Mouse (Mus musculus): ENCODE measurements at regions not wholly inside any gene's neighbourhood (a gene's known extent, or its start where the extent isn't known, plus 50 kb on each side); places are given as distances from the start of the nearest gene placed in this dataset.

GRCm38 (mm10) chr10:98268511-98268910, 542.0 kb upstream of the C030005K15Rik start:
- H3K36me3 ChIP-seq (ENCODE audit: control insufficient read depth, insufficient read depth, low read length): no peaks in the 10 kb centered on the region
- DNase-seq (ENCODE audit: low spot score) (no peak), ATAC-seq (ENCODE audit: low FRiP score, low TSS enrichment) (no peak)
- no peak overlapping the region for H3K4me3 ChIP-seq (ENCODE audit: low read depth, low read length)
- H3K27ac ChIP-seq (replicated peaks): no peak overlapping the region
- no peaks in the 10 kb centered on the region for H3K9me3 ChIP-seq (ENCODE audit: control insufficient read depth, low read length)
- H3K4me2 ChIP-seq (replicated peaks; ENCODE audit: low read depth): no peak overlapping the region
- H3K4me1 ChIP-seq (replicated peaks; ENCODE audit: control insufficient read depth, insufficient read depth): no peaks in the 10 kb centered on the region
- TF ChIP-seq EP300 (optimal IDR thresholded peaks at IDR 0.05) (no peak), CTCF (IDR thresholded peaks at IDR 0.05; ENCODE audit: low read depth) (no peak)
- 91% methylated on average over 3 of the region's 3 CpGs for WGBS
- H3K27me3 ChIP-seq (ENCODE audit: control insufficient read depth, insufficient read depth, low read length): no peaks in the 10 kb centered on the region
- H3K9ac ChIP-seq (ENCODE audit: low read length): no peak overlapping the region

DNA sequence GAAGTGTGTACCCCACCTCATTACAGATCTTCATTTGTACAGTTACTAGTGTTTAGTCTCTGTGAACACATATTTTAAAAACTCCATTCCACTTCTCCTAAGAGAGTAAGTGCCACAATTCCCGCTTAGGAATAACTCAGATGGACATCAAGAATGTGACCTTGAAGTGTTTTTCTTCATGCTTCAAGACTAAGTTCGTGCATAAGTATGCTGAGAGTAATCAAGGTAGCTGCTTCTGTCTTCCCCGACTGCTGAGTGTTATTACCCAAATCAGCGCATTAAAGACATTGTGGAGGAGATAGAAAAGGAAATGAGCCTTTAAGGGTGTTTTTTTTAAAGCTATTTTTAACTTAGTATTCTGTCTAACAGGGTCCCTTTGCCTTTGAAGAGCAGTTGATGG, 565.1 kb upstream of the C030005K15Rik start:
- H3K4me2 ChIP-seq (replicated peaks; ENCODE audit: low read depth): no peak overlapping the region
- H3K27me3 ChIP-seq (ENCODE audit: control insufficient read depth, insufficient read depth, low read length): no peaks in the 10 kb centered on the region
- no peak overlapping the region for H3K9ac ChIP-seq (ENCODE audit: low read length)
- H3K9me3 ChIP-seq (ENCODE audit: control insufficient read depth, low read length): no peaks in the 10 kb centered on the region
- DNase-seq (ENCODE audit: low spot score): no peak
- WGBS: 47% methylated on average over 4 of the region's 4 CpGs
- H3K36me3 ChIP-seq (ENCODE audit: control insufficient read depth, insufficient read depth, low read length): no peaks in the 10 kb centered on the region
- TF ChIP-seq CTCF (IDR thresholded peaks at IDR 0.05; ENCODE audit: low read depth) (no peak), EP300 (optimal IDR thresholded peaks at IDR 0.05) (no peak)
- no peaks in the 10 kb centered on the region for H3K4me1 ChIP-seq (replicated peaks; ENCODE audit: control insufficient read depth, insufficient read depth)
- H3K27ac ChIP-seq (replicated peaks): no peak overlapping the region
- ATAC-seq (ENCODE audit: low FRiP score, low TSS enrichment): no peak
- no peak overlapping the region for H3K4me3 ChIP-seq (ENCODE audit: low read depth, low read length)

- H3K4me3 ChIP-seq (ENCODE audit: low read depth, low read length): no peak overlapping the region
- H3K27me3 ChIP-seq (ENCODE audit: control insufficient read depth, insufficient read depth, low read length): no peaks in the 10 kb centered on the region
- 23% methylated on average over 2 of the region's 2 CpGs for WGBS
- H3K4me2 ChIP-seq (replicated peaks; ENCODE audit: low read depth): no peak overlapping the region
- DNase-seq (ENCODE audit: low spot score) (no peak), ATAC-seq (ENCODE audit: low FRiP score, low TSS enrichment) (no peak)
- H3K9me3 ChIP-seq (ENCODE audit: control insufficient read depth, low read length): no peaks in the 10 kb centered on the region
- H3K36me3 ChIP-seq (ENCODE audit: control insufficient read depth, insufficient read depth, low read length): no peaks in the 10 kb centered on the region
- H3K9ac ChIP-seq (ENCODE audit: low read length): no peak overlapping the region
- no peak overlapping the region for H3K27ac ChIP-seq (replicated peaks)
- H3K4me1 ChIP-seq (replicated peaks; ENCODE audit: control insufficient read depth, insufficient read depth): no peaks in the 10 kb centered on the region
- no peak for TF ChIP-seq CTCF (IDR thresholded peaks at IDR 0.05; ENCODE audit: low read depth)
- no peak for TF ChIP-seq EP300 (optimal IDR thresholded peaks at IDR 0.05)
Measured at GRCm38 (mm10) chr10:98292140-98292539, 565.6 kb upstream of the C030005K15Rik start.

DNA sequence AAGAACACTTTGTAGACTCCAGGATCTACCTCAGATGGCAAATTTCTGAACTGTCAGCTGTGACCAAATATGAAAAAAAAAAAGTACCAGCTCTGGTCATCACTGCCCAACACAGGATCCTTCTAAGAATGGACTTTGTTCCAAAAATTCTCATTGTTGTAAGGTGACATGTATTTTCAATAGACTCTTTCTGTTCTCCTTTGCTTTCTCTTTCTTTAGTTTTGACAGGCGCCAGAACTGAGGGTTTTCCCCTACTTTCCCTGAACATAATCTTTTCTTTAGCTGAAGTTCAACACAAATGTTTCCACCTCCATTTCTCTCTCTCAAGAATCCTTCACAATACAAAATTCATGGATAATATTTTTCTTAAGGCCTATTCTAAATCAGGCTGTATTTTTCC, 579.1 kb upstream of the C030005K15Rik start:
- TF ChIP-seq CTCF (IDR thresholded peaks at IDR 0.05; ENCODE audit: low read depth) (no peak), EP300 (optimal IDR thresholded peaks at IDR 0.05) (no peak)
- H3K4me1 ChIP-seq (replicated peaks; ENCODE audit: control insufficient read depth, insufficient read depth): no peaks in the 10 kb centered on the region
- no peak for ATAC-seq (ENCODE audit: low FRiP score, low TSS enrichment)

DNA sequence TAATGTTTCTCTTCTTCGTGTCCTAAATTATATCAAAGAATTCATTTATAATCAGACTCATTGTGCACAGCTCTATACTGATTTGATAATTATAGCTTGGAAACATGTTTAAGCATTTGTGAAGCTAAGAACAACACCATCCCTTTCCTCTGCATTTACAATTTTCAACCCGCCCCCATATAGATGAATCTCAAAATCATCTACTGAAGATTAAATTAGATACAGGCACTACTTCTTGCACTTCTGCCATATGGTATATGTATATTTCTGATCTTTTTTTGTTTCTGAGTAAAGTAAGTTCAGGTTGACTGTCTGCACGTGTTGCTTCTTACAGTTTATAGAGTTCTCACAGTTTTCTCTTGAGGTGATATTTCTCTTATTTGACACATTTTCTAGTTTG, 583.1 kb upstream of the C030005K15Rik start:
- Histone ChIP-seq H3K27ac (replicated peaks) (no peak overlapping the region), H3K27me3 (ENCODE audit: control insufficient read depth, insufficient read depth, low read length) (no peaks in the 10 kb centered on the region), H3K4me3 (ENCODE audit: low read depth, low read length) (no peak overlapping the region), H3K4me1 (replicated peaks; ENCODE audit: control insufficient read depth, insufficient read depth) (no peaks in the 10 kb centered on the region), H3K4me2 (replicated peaks; ENCODE audit: low read depth) (no peak overlapping the region), H3K9me3 (ENCODE audit: control insufficient read depth, low read length) (no peaks in the 10 kb centered on the region), H3K9ac (ENCODE audit: low read length) (no peak overlapping the region), H3K36me3 (ENCODE audit: control insufficient read depth, insufficient read depth, low read length) (no peaks in the 10 kb centered on the region)
- no peak for TF ChIP-seq EP300 (optimal IDR thresholded peaks at IDR 0.05)
- no peak for TF ChIP-seq CTCF (IDR thresholded peaks at IDR 0.05; ENCODE audit: low read depth)
- DNase-seq (ENCODE audit: low spot score) (no peak), ATAC-seq (ENCODE audit: low FRiP score, low TSS enrichment) (no peak)
- 81% methylated on average over 3 of the region's 3 CpGs for WGBS

More for the DNA sequence above, 579.1 kb upstream of the C030005K15Rik start:
- H3K27me3 ChIP-seq (ENCODE audit: control insufficient read depth, insufficient read depth, low read length): no peaks in the 10 kb centered on the region
- no peak overlapping the region for H3K9ac ChIP-seq (ENCODE audit: low read length)
- H3K9me3 ChIP-seq (ENCODE audit: control insufficient read depth, low read length): no peaks in the 10 kb centered on the region
- DNase-seq (ENCODE audit: low spot score): no peak
- no peaks in the 10 kb centered on the region for H3K36me3 ChIP-seq (ENCODE audit: control insufficient read depth, insufficient read depth, low read length)
- no peak overlapping the region for H3K4me2 ChIP-seq (replicated peaks; ENCODE audit: low read depth)
- WGBS: 97% methylated on average over 1 of the region's 1 CpGs
- H3K4me3 ChIP-seq (ENCODE audit: low read depth, low read length): no peak overlapping the region
- H3K27ac ChIP-seq (replicated peaks): no peak overlapping the region

DNA sequence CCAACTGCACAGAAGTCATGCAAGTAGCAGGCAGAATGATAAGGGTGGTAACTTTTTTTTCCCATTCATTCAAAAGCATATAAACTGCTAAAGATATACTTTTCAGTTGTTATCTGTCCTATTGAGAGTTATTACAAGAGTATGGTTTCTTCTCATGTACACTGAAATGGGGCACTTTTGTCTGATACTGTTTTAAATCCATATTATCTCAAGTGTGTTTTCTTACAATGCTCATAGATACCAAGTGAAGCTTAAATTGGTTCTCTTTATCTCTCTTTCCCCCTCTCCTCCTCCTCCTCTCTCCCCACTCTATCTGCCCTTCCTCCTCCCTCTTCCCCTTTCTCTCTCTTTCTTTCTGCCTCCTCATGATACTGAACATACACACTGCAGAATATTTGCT, 584.8 kb upstream of the C030005K15Rik start:
- H3K4me3 ChIP-seq (ENCODE audit: low read depth, low read length): no peak overlapping the region
- no peak overlapping the region for H3K4me2 ChIP-seq (replicated peaks; ENCODE audit: low read depth)
- TF ChIP-seq EP300 (optimal IDR thresholded peaks at IDR 0.05) (no peak), CTCF (IDR thresholded peaks at IDR 0.05; ENCODE audit: low read depth) (no peak)
- H3K27me3 ChIP-seq (ENCODE audit: control insufficient read depth, insufficient read depth, low read length): no peaks in the 10 kb centered on the region
- no peak for DNase-seq (ENCODE audit: low spot score)
- no peaks in the 10 kb centered on the region for H3K9me3 ChIP-seq (ENCODE audit: control insufficient read depth, low read length)
- H3K4me1 ChIP-seq (replicated peaks; ENCODE audit: control insufficient read depth, insufficient read depth): no peaks in the 10 kb centered on the region
- no peak overlapping the region for H3K27ac ChIP-seq (replicated peaks)
- H3K9ac ChIP-seq (ENCODE audit: low read length): no peak overlapping the region
- ATAC-seq (ENCODE audit: low FRiP score, low TSS enrichment): no peak
- H3K36me3 ChIP-seq (ENCODE audit: control insufficient read depth, insufficient read depth, low read length): no peaks in the 10 kb centered on the region
